Mouse (Mus musculus) myocyte (in vitro differentiated cells): Measurements from ENCODE around the gene Simc1. TPM values are rescaled to one million over a fixed set of nuclear protein-coding genes. Genes with fewer than 3 reads are reported as not detected.
A peak's percentile ranks its signal among the peaks of the same experiment; 100 is the strongest.

Experiments used
- H3K27me3 ChIP-seq: one replicate; pipeline ENCODE4 v1.6.1; 2011; ENCODE audit not compliant: control insufficient read depth, insufficient read depth, insufficient read length
- H3K36me3 ChIP-seq: one replicate; pipeline ENCODE4 v1.6.1; 2011; ENCODE audit not compliant: control insufficient read depth, insufficient read depth
- H3K4me2 ChIP-seq: one replicate; pipeline ENCODE4 v1.6.1; 2011; ENCODE audit warnings: low read depth, control low read depth
- H3K4me3 ChIP-seq: one replicate; pipeline ENCODE4 v1.5.1; 2011; ENCODE audit warnings: mild to moderate bottlenecking, control low read depth, moderate library complexity
- H3K79me2 ChIP-seq: one replicate; pipeline ENCODE4 v1.6.1; 2011; ENCODE audit not compliant: control insufficient read depth, insufficient read depth
- H3ac ChIP-seq: one replicate; pipeline ENCODE4 v1.6.1; 2011; ENCODE audit not compliant: control insufficient read depth, insufficient read length
- CEBPB ChIP-seq: IDR thresholded peaks from 2 replicates; pipeline ENCODE4 v1.6.1; 2011; ENCODE audit warnings: mild to moderate bottlenecking, moderate library complexity; ENCODE audit not compliant: poor library complexity, insufficient read depth, severe bottlenecking
- E2F4 ChIP-seq: IDR thresholded peaks from one replicate; pipeline ENCODE4 v1.6.1; 2011; ENCODE audit warnings: mild to moderate bottlenecking, control low read depth, moderate library complexity; ENCODE audit not compliant: insufficient read depth
- MAX ChIP-seq: IDR thresholded peaks from one replicate; pipeline ENCODE4 v1.6.1; 2011; ENCODE audit warnings: low read depth, mild to moderate bottlenecking, control low read depth
- MYOD1 ChIP-seq, 3 experiments: IDR thresholded peaks; one replicate each; pipeline ENCODE4 v1.6.1; 2011; ENCODE audit warnings: control low read depth in 2 of 3, low read depth in 2 of 3, mild to moderate bottlenecking in 2 of 3, moderate library complexity in 1 of 3; ENCODE audit not compliant: insufficient read length in 2 of 3, control insufficient read depth in 1 of 3
- MYOG ChIP-seq, 3 experiments: IDR thresholded peaks; one replicate each; pipeline ENCODE4 v1.6.1; 2011; ENCODE audit warnings: control low read depth in 2 of 3, low read depth in 2 of 3, mild to moderate bottlenecking in 2 of 3; ENCODE audit not compliant: insufficient read length in 2 of 3, control insufficient read depth in 1 of 3, insufficient read depth in 1 of 3
- POLR2A ChIP-seq: IDR thresholded peaks from one replicate; pipeline ENCODE4 v1.6.1; 2011; ENCODE audit warnings: low read depth, mild to moderate bottlenecking, control low read depth, moderate library complexity; ENCODE audit not compliant: insufficient read length
- POLR2AphosphoS2 ChIP-seq: IDR thresholded peaks from one replicate; pipeline ENCODE4 v1.6.1; 2011; ENCODE audit warnings: low read depth, control low read depth; ENCODE audit not compliant: insufficient read length
- REST ChIP-seq: IDR thresholded peaks from one replicate; pipeline ENCODE4 v1.6.1; 2011; ENCODE audit warnings: mild to moderate bottlenecking, control low read depth, moderate library complexity; ENCODE audit not compliant: insufficient read depth, insufficient read length
- SRF ChIP-seq: IDR thresholded peaks from one replicate; pipeline ENCODE4 v1.6.1; 2011; ENCODE audit warnings: low read depth; ENCODE audit not compliant: control insufficient read depth, insufficient read length
- TCF12 ChIP-seq: IDR thresholded peaks from one replicate; pipeline ENCODE4 v1.6.1; 2011; ENCODE audit warnings: mild to moderate bottlenecking, control low read depth; ENCODE audit not compliant: poor library complexity, insufficient read depth, severe bottlenecking
- TCF3 ChIP-seq: IDR thresholded peaks from one replicate; pipeline ENCODE4 v1.6.1; 2011; ENCODE audit warnings: low read depth, control low read depth; ENCODE audit not compliant: insufficient read length
- USF1 ChIP-seq: IDR thresholded peaks from one replicate; pipeline ENCODE4 v1.6.1; 2011; ENCODE audit warnings: low read depth, mild to moderate bottlenecking, control low read depth, moderate library complexity
- polyA plus RNA-seq: library from polyadenylated mRNA; unstranded; fragments of >200 nt; fragmentation: generic; extraction: Trizol; gene quantifications from one replicate; pipeline ENCODE4 v1.2.1, GENCODE M21; 2012; ENCODE audit warnings: missing spikeins

The Simc1 gene
- polyA plus RNA-seq, 1 experiment, result 3.8 TPM

DNA sequence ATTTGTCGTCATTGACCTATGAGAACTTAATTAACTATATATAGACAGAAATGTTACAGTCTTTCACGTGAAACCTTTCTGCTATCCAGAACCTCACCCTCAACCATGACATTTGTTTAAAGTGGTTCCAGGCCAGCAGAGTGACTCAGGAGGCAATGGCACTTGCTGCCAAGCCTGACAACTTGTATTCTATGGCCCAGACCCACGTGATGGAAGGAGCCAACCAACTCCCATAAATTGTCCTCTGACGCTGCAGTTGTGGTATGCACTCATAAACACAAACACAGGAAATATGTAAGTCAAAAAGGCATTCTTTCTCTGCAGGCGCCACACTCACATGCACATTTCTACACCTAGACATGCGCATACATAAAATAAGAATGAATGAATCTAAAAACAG is 23.6 kb downstream of the Simc1 start:
- H3K36me3 ChIP-seq, result peaks cover 37% of the 10 kb centered on the region
- no peaks in the 10 kb centered on the region for H3K79me2 ChIP-seq
- no peak overlapping the region for H3K4me2 ChIP-seq
- no peaks in the 10 kb centered on the region for H3K27me3 ChIP-seq
- TF ChIP-seq USF1, result peak; percentile 92
- TF ChIP-seq MAX, result no peak
- H3K4me3 ChIP-seq, result no peak overlapping the region
- H3ac ChIP-seq, result no peak overlapping the region

GRCm38 (mm10) chr13:54532134-54532533 is 28.6 kb downstream of the Simc1 start:
- Histone ChIP-seq H3K27me3 (no peaks in the 10 kb centered on the region), H3K4me2 (no peak overlapping the region), H3K36me3 (peaks cover 34% of the 10 kb centered on the region), H3K4me3 (no peak overlapping the region), H3ac (no peak overlapping the region), H3K79me2 (no peaks in the 10 kb centered on the region)
- TF ChIP-seq USF1, result no peak
- TF ChIP-seq TCF3, result no peak
- TF ChIP-seq MYOD1 (IDR thresholded peaks at IDR 0.05; ENCODE audit: control insufficient read depth in 1 of 3, insufficient read length in 2 of 3, low read depth in 2 of 3), result no peak
- no peak for TF ChIP-seq TCF12
- TF ChIP-seq POLR2AphosphoS2, result no peak
- no peak for TF ChIP-seq E2F4

- Histone ChIP-seq H3K36me3 (peaks cover 29% of the 10 kb centered on the region), H3K4me2 (no peak overlapping the region), H3K4me3 (no peak overlapping the region), H3K79me2 (no peaks in the 10 kb centered on the region), H3K27me3 (no peaks in the 10 kb centered on the region), H3ac (no peak overlapping the region)
- TF ChIP-seq SRF (no peak), TCF3 (no peak)
These were observed 44.5 kb downstream of the Simc1 start for GRCm38 (mm10) chr13:54548036-54548435.

- Histone ChIP-seq H3K4me2 (no peak overlapping the region), H3K27me3 (no peaks in the 10 kb centered on the region), H3ac (no peak overlapping the region), H3K4me3 (no peak overlapping the region), H3K79me2 (peaks cover 8% of the 10 kb centered on the region), H3K36me3 (peaks cover 36% of the 10 kb centered on the region)
- no peak for TF ChIP-seq TCF12
- TF ChIP-seq POLR2A, result no peak
- no peak for TF ChIP-seq MYOD1 (IDR thresholded peaks at IDR 0.05; ENCODE audit: control insufficient read depth in 1 of 3, insufficient read length in 2 of 3, low read depth in 2 of 3)
- no peak for TF ChIP-seq SRF
- no peak for TF ChIP-seq MYOG (IDR thresholded peaks at IDR 0.05; ENCODE audit: control insufficient read depth in 1 of 3, insufficient read depth in 1 of 3, insufficient read length in 2 of 3, low read depth in 2 of 3)
- TF ChIP-seq USF1, result no peak
- no peak for TF ChIP-seq POLR2AphosphoS2
- TF ChIP-seq REST, result no peak
- TF ChIP-seq E2F4, result no peak
- no peak for TF ChIP-seq CEBPB
- TF ChIP-seq TCF3, result no peak
These were observed 52.6 kb downstream of the Simc1 start for GRCm38 (mm10) chr13:54556176-54556575.

- Histone ChIP-seq H3ac (no peak overlapping the region), H3K4me3 (no peak overlapping the region), H3K36me3 (peaks cover 30% of the 10 kb centered on the region), H3K79me2 (peaks cover 10% of the 10 kb centered on the region), H3K4me2 (no peak overlapping the region), H3K27me3 (no peaks in the 10 kb centered on the region)
- no peak for TF ChIP-seq E2F4
- TF ChIP-seq POLR2AphosphoS2, result no peak
- no peak for TF ChIP-seq CEBPB
- TF ChIP-seq REST, result no peak
- no peak for TF ChIP-seq MYOG (IDR thresholded peaks at IDR 0.05; ENCODE audit: control insufficient read depth in 1 of 3, insufficient read depth in 1 of 3, insufficient read length in 2 of 3, low read depth in 2 of 3)
- no peak for TF ChIP-seq MAX
- TF ChIP-seq TCF3, result no peak
- TF ChIP-seq SRF, result no peak
- TF ChIP-seq POLR2A, result no peak
- TF ChIP-seq TCF12, result no peak
- no peak for TF ChIP-seq MYOD1 (IDR thresholded peaks at IDR 0.05; ENCODE audit: control insufficient read depth in 1 of 3, insufficient read length in 2 of 3, low read depth in 2 of 3)
- no peak for TF ChIP-seq USF1
These were observed 53.2 kb downstream of the Simc1 start for GRCm38 (mm10) chr13:54556796-54557195.

GRCm38 (mm10) chr13:54557652-54558051 is 54.1 kb downstream of the Simc1 start:
- H3K4me3 ChIP-seq, result no peak overlapping the region
- no peak overlapping the region for H3K4me2 ChIP-seq
- no peaks in the 10 kb centered on the region for H3K27me3 ChIP-seq
- H3K36me3 ChIP-seq, result peaks cover 28% of the 10 kb centered on the region
- H3ac ChIP-seq, result no peak overlapping the region
- no peak for TF ChIP-seq SRF
- TF ChIP-seq POLR2AphosphoS2, result no peak
- TF ChIP-seq TCF3, result no peak
- no peak for TF ChIP-seq POLR2A
- TF ChIP-seq TCF12, result no peak
- TF ChIP-seq REST, result no peak
- H3K79me2 ChIP-seq, result peaks cover 15% of the 10 kb centered on the region
